ENCODE assay signal across 21 mouse cellular contexts in the genomic region with DNA sequence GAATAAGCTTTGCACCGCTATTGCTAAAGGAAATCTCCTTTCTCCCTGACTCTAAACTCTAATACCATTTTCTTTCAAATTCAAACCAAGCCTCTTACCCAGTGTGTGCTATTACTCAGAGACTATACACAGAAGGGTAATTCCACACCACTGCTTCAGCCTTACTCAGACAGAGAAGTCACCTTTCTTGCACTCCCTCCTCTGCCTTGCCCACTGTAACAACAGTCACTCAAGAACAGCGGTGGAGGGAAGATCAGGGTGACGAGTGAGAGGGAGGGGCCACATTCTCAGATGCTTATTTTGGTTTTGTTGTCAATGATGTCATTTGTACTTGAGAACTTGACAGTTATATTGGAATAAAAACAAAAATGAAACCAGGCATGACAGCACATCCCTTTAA.
DNase-seq lines count a peak whose midpoint lies in the region; ATAC-seq lines count a peak whose summit lies in the region.
"Had no signal": no experiment of that assay in that cellular context is flagged by ENCODE, and none has a peak within 500 bp of the region (broad histone marks: within the 10 kb centered on the region; RNA-seq: fewer than 3 reads in every experiment).

No protein-coding gene starts in this region.

- H3K4me3 ChIP-seq in kidney, embryonic 14.5 days (ENCODE audit: low read length): no peak overlapping the region
- H3K4me3 ChIP-seq in liver, embryonic 16.5 days (ENCODE audit: low read depth, low read length): no peak overlapping the region
- H3K4me3 ChIP-seq in neural tube, embryonic 15.5 days (replicated peaks): no peak overlapping the region

- no peaks in the 10 kb centered on the region for H3K27me3 ChIP-seq in kidney, embryonic 14.5 days (ENCODE audit: control insufficient read depth, insufficient read depth, low read length)
- no peaks in the 10 kb centered on the region for H3K27me3 ChIP-seq in liver, embryonic 16.5 days (ENCODE audit: control insufficient read depth, insufficient read depth, low read depth, low read length)
- no peaks in the 10 kb centered on the region for H3K27me3 ChIP-seq in neural tube, embryonic 15.5 days (replicated peaks)
- H3K27me3 ChIP-seq: Patski had no signal

- no peaks in the 10 kb centered on the region for H3K9me3 ChIP-seq in kidney, embryonic 14.5 days (ENCODE audit: control insufficient read depth, low read length)
- H3K9me3 ChIP-seq in liver, embryonic 16.5 days (replicated peaks; ENCODE audit: control insufficient read depth, low read length): no peaks in the 10 kb centered on the region
- H3K9me3 ChIP-seq in neural tube, embryonic 15.5 days (replicated peaks): no peaks in the 10 kb centered on the region

- intact Hi-C loops in heart, postnatal 10 days (cut with DNase I): no loop called here

- 38% methylated on average over 3 of the region's 3 CpGs for WGBS in kidney, embryonic 14.5 days
- 53% methylated on average over 3 of the region's 3 CpGs for WGBS in liver, embryonic 16.5 days (ENCODE audit: insufficient replicate concordance)
- 86% methylated on average over 3 of the region's 3 CpGs for WGBS in neural tube, embryonic 15.5 days

- DNase-seq in heart, adult 11 months: peak; percentile 90
- no peak for DNase-seq in heart, postnatal 10 days
- DNase-seq in kidney, adult 18-20 months: no peak
- DNase-seq in c-Kit-positive CD71-positive TER-119-negative erythroid progenitor cells, embryonic 14.5 days (ENCODE audit: low read depth): peak; percentile 15
- no peak for DNase-seq in kidney, postnatal 14 days
- DNase-seq: adrenal gland, postnatal 25 days; cerebellum, adult 9-10 months; forebrain, postnatal 0 days; heart, postnatal 14 days; kidney, adult 8-10 months; left cerebral cortex, postnatal 4 days; lung, adult 18-20 months; lung, postnatal 36 days; midbrain, embryonic 14.5 days; spleen, adult 18-20 months had no signal

- no peak overlapping the region for H3K27ac ChIP-seq in kidney, embryonic 14.5 days (ENCODE audit: low read depth, low read length)
- H3K27ac ChIP-seq in liver, embryonic 16.5 days (ENCODE audit: low read length): no peak overlapping the region; the same call in 1 of the 2 replicates
- H3K27ac ChIP-seq in neural tube, embryonic 15.5 days (replicated peaks): no peak overlapping the region

- H3K36me3 ChIP-seq in kidney, embryonic 14.5 days (ENCODE audit: control insufficient read depth, insufficient read depth, low read length): no peaks in the 10 kb centered on the region
- H3K36me3 ChIP-seq in liver, embryonic 16.5 days (ENCODE audit: control insufficient read depth, insufficient read depth): no peaks in the 10 kb centered on the region
- no peaks in the 10 kb centered on the region for H3K36me3 ChIP-seq in neural tube, embryonic 15.5 days

- no peak overlapping the region for H3K4me2 ChIP-seq in kidney, embryonic 14.5 days (replicated peaks; ENCODE audit: low read depth, low read length)
- H3K4me2 ChIP-seq in liver, embryonic 16.5 days (ENCODE audit: low read depth, low read length): no peak overlapping the region; the same call in 1 of the 2 replicates
- no peak overlapping the region for H3K4me2 ChIP-seq in neural tube, embryonic 15.5 days

- peak; percentile 71 for ATAC-seq in kidney, embryonic 14.5 days (ENCODE audit: low FRiP score, low TSS enrichment)
- peak; percentile 27; the same call in 1 of the 2 replicates for ATAC-seq in liver, embryonic 16.5 days (ENCODE audit: low read depth)
- no peak for ATAC-seq in neural tube, embryonic 15.5 days (ENCODE audit: low FRiP score)
- ATAC-seq: activated CD4-positive, CD25-positive, alpha-beta regulatory T cell, adult 4 months; forebrain, postnatal 0 days; hindbrain, embryonic 16.5 days; Patski had no signal

- peaks cover 4% of the 10 kb centered on the region; the same call in 1 of the 2 replicates for H3K4me1 ChIP-seq in kidney, embryonic 14.5 days (ENCODE audit: control insufficient read depth, insufficient read depth, low read length)
- H3K4me1 ChIP-seq in liver, embryonic 16.5 days (ENCODE audit: control insufficient read depth, low read depth, low read length): peaks cover 2% of the 10 kb centered on the region; the same call in 1 of the 2 replicates
- no peaks in the 10 kb centered on the region for H3K4me1 ChIP-seq in neural tube, embryonic 15.5 days

- H3K9ac ChIP-seq in kidney, embryonic 14.5 days (ENCODE audit: low read depth, low read length): no peak overlapping the region
- H3K9ac ChIP-seq in liver, embryonic 16.5 days (ENCODE audit: low read depth, low read length): no peak overlapping the region
- no peak overlapping the region for H3K9ac ChIP-seq in neural tube, embryonic 15.5 days (replicated peaks)
- H3K9ac ChIP-seq: forebrain, postnatal 0 days had no signal

Comparison
In these comparisons a context has a peak if more than half of its experiments do, and no peak if none do; other contexts are left out.
1. DNase-seq: peak in heart, adult 11 months (single experiment) and c-Kit-positive CD71-positive TER-119-negative erythroid progenitor cells, embryonic 14.5 days (single experiment); none in heart, postnatal 10 days (0 of 2), kidney, adult 18-20 months (single experiment) and kidney, postnatal 14 days (single experiment).